Mouse (Mus musculus): ENCODE results near the gene Fbxo47. TPM values are rescaled to one million over a fixed set of nuclear protein-coding genes. Genes with fewer than 3 reads are reported as not detected.

Fbxo47 gene
- total and polyA plus RNA-seq, 3 experiments: 0.73 to 1.2 TPM; not detected in 1

- H3K27me3 ChIP-seq (ENCODE audit: control insufficient read depth in 1 of 2, insufficient read depth in 2 of 2, low read length in 2 of 2): no peaks in the 10 kb centered on the region
- peaks cover 0 to 17% of the 10 kb centered on the region in 2 experiments; a peak in 3 of 4 replicates for H3K4me1 ChIP-seq (ENCODE audit: control insufficient read depth in 1 of 2, insufficient read depth in 2 of 2, low read length in 2 of 2)
- H3K9ac ChIP-seq (ENCODE audit: control insufficient read depth, low read depth, low read length, poor library complexity, severe bottlenecking): peak overlapping the region; percentile 49
- peak overlapping the region; percentile 53 to 54 for H3K4me3 ChIP-seq (ENCODE audit: control insufficient read depth in 1 of 2, insufficient read depth in 1 of 2, low read depth in 2 of 2, low read length in 2 of 2)
- H3K27ac ChIP-seq (ENCODE audit: control insufficient read depth, low read depth, low read length): peak overlapping the region; percentile 23; the same call in 1 of the 2 replicates
- no peaks in the 10 kb centered on the region for H3K79me2 ChIP-seq (ENCODE audit: control insufficient read depth, insufficient read depth, low read length, poor library complexity)
- no peaks in the 10 kb centered on the region for H3K9me3 ChIP-seq (replicated peaks; ENCODE audit: insufficient read depth, low read length)
- peak; percentile 87 for DNase-seq (ENCODE audit: low read depth, low spot score)
- H3K36me3 ChIP-seq (ENCODE audit: control insufficient read depth in 1 of 2, insufficient read depth in 2 of 2, low read length in 2 of 2): peaks cover 0 to 9% of the 10 kb centered on the region in 2 experiments; a peak in 2 of 4 replicates
- no peak for TF ChIP-seq POLR2AphosphoS5 (IDR thresholded peaks at IDR 0.05; ENCODE audit: borderline replicate concordance, low read depth, low read length)
- TF ChIP-seq JUND (IDR thresholded peaks at IDR 0.05; ENCODE audit: low read depth, low read length): no peak
- TF ChIP-seq POLR2AphosphoS2 (IDR thresholded peaks at IDR 0.05; ENCODE audit: low read length): no peak
- no peak for TF ChIP-seq USF1 (IDR thresholded peaks at IDR 0.05; ENCODE audit: low read depth, low read length)
- TF ChIP-seq MAZ (IDR thresholded peaks at IDR 0.05; ENCODE audit: low read depth, low read length): peak; percentile 64
- 0 out of 2 replicates have a peak, but pooled peaks have one; percentile 22 for TF ChIP-seq GATA1 (IDR thresholded peaks at IDR 0.05; ENCODE audit: low read depth, low read length)
- no peak for TF ChIP-seq RAD21 (IDR thresholded peaks at IDR 0.05; ENCODE audit: low read depth, low read length)
- TF ChIP-seq MYB (IDR thresholded peaks at IDR 0.05; ENCODE audit: low read depth, low read length): no peak
- no peak; the same call in 1 of the 2 replicates for TF ChIP-seq HCFC1 (IDR thresholded peaks at IDR 0.05; ENCODE audit: low read depth, low read length)
- no peak for TF ChIP-seq E2F4 (IDR thresholded peaks at IDR 0.05; ENCODE audit: borderline replicate concordance, low read depth, low read length)
- no peak for TF ChIP-seq ZMIZ1 (IDR thresholded peaks at IDR 0.05; ENCODE audit: low read depth, low read length)
- peak in 1 of 2 experiments; percentile 44; a peak in 1 of 4 replicates for TF ChIP-seq POLR2A (IDR thresholded peaks at IDR 0.05; ENCODE audit: control insufficient read depth in 1 of 2, insufficient read depth in 1 of 2, low read depth in 1 of 2, low read length in 2 of 2, poor library complexity in 1 of 2)
- TF ChIP-seq CTCF (IDR thresholded peaks at IDR 0.05 in 2 of 3, conservative IDR thresholded peaks at IDR 0.05 in 1 of 3; ENCODE audit: control insufficient read depth in 1 of 3, insufficient read depth in 1 of 3, low read depth in 2 of 3, low read length in 3 of 3, poor library complexity in 1 of 3, severe bottlenecking in 1 of 3): no peak
- TF ChIP-seq SMC3 (IDR thresholded peaks at IDR 0.05; ENCODE audit: low read depth, low read length): no peak
- TF ChIP-seq CHD2 (IDR thresholded peaks at IDR 0.05; ENCODE audit: low read length): no peak
- TF ChIP-seq CHD1 (IDR thresholded peaks at IDR 0.05; ENCODE audit: low read depth, low read length): no peak
- TF ChIP-seq SIN3A (IDR thresholded peaks at IDR 0.05; ENCODE audit: low read length): peak; percentile 78
- TF ChIP-seq TCF12 (IDR thresholded peaks at IDR 0.05; ENCODE audit: low read depth, low read length): 0 out of 2 replicates have a peak, but pooled peaks have one; percentile 6
- peak; percentile 35; the same call in 1 of the 2 replicates for TF ChIP-seq MXI1 (IDR thresholded peaks at IDR 0.05; ENCODE audit: low read depth, low read length)
- no peak for TF ChIP-seq MAX (IDR thresholded peaks at IDR 0.05; ENCODE audit: low read length)
- TF ChIP-seq TAL1 (IDR thresholded peaks at IDR 0.05; ENCODE audit: low read length): no peak
- TF ChIP-seq ELF1 (IDR thresholded peaks at IDR 0.05; ENCODE audit: low read depth, low read length): no peak; the same call in 1 of the 2 replicates
- TF ChIP-seq ETS1 (IDR thresholded peaks at IDR 0.05; ENCODE audit: low read depth, low read length): peak; percentile 36; the same call in 1 of the 2 replicates
- TF ChIP-seq EP300 (IDR thresholded peaks at IDR 0.05; ENCODE audit: low read depth in 1 of 2, low read length in 2 of 2): no peak
- no peak for TF ChIP-seq BHLHE40 (IDR thresholded peaks at IDR 0.05; ENCODE audit: borderline replicate concordance, low read depth, low read length)
- TF ChIP-seq KAT2A (conservative IDR thresholded peaks at IDR 0.05; ENCODE audit: low read depth, low read length): no peak
- TF ChIP-seq NRF1 (IDR thresholded peaks at IDR 0.05; ENCODE audit: insufficient read depth, low read depth, low read length, poor library complexity, severe bottlenecking): no peak
- TF ChIP-seq MAFK (IDR thresholded peaks at IDR 0.05; ENCODE audit: borderline replicate concordance, low read depth, low read length): no peak
- peak; percentile 37; the same call in 1 of the 2 replicates for TF ChIP-seq NELFE (IDR thresholded peaks at IDR 0.05; ENCODE audit: low read depth, low read length)
- peak; percentile 95 for TF ChIP-seq ZNF384 (IDR thresholded peaks at IDR 0.05; ENCODE audit: low read depth, low read length)
- no peak for TF ChIP-seq GABPA (IDR thresholded peaks at IDR 0.05; ENCODE audit: low read depth, low read length)
- TF ChIP-seq TBP (IDR thresholded peaks at IDR 0.05; ENCODE audit: low read depth, low read length): 0 out of 2 replicates have a peak, but pooled peaks have one; percentile 6
- TF ChIP-seq RCOR1 (IDR thresholded peaks at IDR 0.05; ENCODE audit: low read depth, low read length): peak; percentile 56
- TF ChIP-seq USF2 (IDR thresholded peaks at IDR 0.05; ENCODE audit: borderline replicate concordance in 1 of 2, insufficient read depth in 1 of 2, low read depth in 1 of 2, low read length in 2 of 2): no peak
- TF ChIP-seq MEF2A (IDR thresholded peaks at IDR 0.05; ENCODE audit: extremely low read depth, insufficient replicate concordance, low read depth, low read length, poor library complexity, severe bottlenecking): no peak
- TF ChIP-seq MYC (IDR thresholded peaks at IDR 0.05; ENCODE audit: low read depth, low read length): no peak
Observed at GRCm38 (mm10) chr11:97840991-97841661, 42.8 kb downstream of the Fbxo47 start.

Data from MEL (cell line).